Mouse (Mus musculus) c-Kit-negative CD71-positive TER-119-positive erythroid progenitor cells, embryonic 14.5 days (primary cell): ENCODE results near the gene Commd7.
A peak's percentile ranks its signal among the peaks of the same experiment; 100 is the strongest.

Experiments used
- DNase-seq: peaks from one replicate; pipeline ENCODE4 v3.0.0-alpha.2; 2013; ENCODE audit warnings: low read depth, low spot score

Gene Commd7

DNA sequence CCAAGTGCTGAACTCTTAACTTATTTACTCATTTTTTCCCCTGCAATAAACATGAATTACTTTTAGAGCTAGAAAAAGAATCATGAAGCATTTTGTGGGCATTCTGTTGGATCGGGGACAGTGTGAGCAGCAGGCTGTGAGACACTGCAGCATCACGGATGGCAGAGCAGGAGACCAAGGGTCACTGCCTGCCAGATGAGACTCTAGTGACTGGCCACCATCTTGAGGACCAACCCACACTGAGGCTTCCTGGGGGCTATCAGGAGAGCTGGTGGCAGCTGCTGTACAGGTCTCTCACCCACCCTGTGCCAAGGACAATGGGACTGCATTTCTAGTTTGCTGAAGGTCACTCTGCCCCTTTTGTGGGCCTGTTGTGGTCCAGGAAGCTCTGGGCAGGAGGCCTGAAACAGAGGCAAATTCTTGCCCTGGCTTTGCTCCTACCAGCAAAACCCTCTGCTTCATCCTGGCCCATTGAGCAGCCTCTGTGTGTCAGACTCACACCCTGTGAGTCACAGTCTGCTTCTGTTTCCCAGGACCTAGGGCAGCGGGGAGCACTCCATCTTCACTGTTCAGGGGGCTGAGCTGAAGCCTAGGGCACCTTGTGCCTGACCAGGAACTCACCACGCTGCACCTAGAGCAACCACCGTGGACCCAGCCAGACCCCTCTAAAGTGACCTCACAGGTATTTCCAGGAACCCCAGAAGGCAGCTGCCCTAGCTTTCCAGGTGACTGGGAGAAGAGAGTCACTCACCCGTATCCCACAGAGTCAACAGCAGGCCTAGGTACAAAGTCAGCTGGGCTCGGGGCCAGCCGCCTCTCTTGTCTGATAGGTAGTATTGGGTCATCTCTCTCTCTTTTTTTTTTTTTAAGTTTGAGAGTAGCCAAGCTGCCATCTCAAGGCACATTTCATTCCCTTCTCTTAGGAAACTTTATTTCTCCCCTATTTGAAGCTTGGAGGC is 40.2 kb downstream of the Commd7 start:
- DNase-seq, result no peak

DNA sequence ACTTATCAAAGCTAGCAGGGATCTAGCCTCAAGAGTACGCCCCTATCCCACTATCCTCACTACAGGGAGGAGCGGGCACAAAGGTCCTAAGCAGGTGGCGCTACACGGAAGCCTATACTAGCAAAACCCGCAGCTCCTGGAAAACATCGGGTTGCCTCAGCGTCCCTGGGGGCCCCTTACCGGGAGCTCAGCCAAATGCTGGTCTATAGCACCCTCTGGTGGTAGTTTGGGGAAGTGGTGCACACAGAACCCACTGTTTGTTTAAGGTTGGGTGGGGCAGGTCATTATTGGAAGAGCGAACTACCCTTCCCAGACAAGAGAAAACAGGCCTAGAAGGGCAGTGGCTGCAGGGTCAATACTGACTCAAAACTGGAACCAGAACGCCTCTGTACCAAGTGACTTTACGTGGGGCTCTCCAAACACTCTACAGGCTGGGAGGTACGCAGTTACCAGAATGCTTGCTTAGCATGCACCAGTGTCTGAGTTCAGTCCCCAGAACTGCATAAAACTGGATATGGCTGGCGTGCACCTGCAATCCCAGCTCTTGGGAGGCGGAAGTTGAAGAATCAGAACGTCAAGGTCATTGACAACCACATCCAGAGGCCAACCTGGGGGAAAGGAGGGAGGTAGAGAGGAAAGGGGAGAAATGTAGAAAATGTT is 45.9 kb downstream of the Commd7 start:
- DNase-seq, result peak; percentile 74

DNA sequence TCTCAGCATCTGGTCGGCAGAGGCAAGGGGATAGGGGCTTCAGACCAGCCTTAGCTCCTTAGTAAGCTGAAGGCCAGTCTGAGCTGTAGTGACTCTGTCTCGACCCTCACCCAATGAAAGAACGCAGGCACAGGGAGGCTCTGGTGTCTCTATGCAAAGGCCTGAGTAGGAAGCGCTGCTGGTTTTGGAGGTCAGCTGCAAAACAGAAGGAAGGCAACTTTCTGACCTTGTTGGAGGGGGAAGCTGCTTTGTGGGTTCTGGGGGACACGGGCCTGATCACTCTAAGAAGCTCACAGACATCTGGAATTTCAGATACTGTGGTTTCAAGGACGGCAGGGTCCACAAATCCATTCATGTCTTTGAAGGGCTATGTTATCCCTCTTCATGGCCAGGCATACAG is 46.6 kb downstream of the Commd7 start:
- no peak for DNase-seq

DNA sequence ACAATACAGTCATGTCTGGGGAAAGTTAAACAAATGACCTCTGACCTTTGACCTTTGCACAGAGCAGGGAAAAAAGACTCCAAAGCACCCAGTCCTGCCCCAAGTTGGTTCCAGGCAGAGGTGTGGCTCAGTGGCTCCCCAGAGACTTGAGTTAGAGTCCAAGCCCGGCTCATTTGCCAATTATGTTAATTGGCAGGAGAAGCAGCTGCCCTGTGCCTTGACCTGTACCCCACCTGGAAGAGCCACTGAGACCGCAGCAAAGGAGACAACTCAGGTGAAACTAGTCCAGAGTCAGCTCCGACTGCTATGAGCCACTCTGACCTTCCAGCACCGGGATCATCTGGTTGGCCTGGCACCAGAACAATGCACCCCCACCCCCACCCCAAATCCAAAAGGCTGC is 48.2 kb downstream of the Commd7 start:
- DNase-seq, result no peak

DNA sequence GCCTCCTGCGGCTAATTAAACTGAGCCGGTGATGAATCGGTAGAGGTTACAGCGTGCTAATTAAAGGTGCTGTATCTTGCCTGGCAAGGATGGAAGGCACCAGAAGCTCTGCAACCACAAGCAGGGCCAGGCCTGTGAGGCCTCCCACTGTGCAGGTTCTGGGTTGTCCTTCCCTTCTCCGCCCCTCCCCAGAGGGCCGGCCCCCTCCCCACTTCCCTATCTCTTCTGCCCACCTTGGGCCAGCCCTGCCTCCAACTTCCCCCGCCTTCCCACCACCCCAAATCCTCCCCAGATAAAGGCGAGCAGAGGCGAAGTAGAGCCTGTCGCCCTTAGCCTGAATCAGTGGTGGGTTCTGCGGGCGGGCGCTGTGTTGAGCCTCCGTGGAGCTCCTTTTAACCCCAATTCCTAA is 48.9 kb downstream of the Commd7 start:
- no peak for DNase-seq

DNA sequence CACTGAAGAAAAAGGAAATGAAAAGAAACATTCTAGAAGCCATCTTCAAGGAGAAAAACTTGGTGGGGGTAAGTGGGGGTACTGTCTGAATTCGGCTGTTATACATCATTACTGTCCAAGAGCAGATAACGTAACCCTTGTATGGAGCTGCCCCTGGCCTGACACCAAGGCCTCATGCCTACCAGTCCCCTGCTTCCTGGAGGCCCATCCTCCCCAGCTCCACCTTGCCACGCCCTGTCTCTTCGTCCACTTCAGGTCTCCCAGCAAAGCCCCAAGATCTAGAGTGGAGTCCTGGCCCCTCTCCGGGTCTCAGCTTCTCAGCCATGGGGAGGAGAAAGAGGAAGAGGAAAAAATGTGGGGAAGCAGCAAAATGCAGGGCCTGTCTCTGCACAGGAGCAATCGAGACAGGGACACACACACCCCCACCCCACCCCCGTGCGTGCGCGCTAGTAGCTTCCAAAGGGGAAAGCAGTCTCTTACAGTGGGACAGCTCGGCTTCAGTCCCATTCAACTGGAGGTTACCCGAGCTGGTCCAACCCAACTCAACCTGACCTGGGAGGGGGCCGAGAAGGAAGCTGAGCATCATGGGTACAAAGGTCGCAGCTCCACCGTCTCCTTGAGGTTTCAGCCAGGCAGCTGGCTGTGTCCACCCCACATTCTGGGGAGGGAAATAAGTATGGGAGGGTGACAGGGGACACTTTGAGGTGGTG is 49.5 kb downstream of the Commd7 start:
- no peak for DNase-seq

DNA sequence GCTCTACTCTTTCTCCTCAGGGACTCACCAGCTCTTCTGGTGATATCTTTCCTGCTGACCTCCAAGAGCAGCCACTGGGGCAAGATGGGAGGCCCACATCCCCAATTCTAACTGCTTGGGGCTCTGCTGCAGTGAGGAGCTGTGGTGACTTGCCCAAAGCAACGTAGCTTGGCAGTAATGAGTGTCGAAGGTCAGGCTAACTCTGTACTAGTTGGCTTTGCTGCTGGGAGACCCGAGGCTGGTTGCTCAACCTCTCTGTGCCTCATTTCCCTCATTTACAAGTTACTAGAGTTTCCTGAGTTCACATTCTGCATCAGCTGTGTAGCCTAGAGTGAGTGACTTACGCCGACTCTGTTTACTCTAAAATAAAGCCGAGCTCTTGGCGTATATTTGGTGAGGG is 51.2 kb downstream of the Commd7 start:
- no peak for DNase-seq

DNA sequence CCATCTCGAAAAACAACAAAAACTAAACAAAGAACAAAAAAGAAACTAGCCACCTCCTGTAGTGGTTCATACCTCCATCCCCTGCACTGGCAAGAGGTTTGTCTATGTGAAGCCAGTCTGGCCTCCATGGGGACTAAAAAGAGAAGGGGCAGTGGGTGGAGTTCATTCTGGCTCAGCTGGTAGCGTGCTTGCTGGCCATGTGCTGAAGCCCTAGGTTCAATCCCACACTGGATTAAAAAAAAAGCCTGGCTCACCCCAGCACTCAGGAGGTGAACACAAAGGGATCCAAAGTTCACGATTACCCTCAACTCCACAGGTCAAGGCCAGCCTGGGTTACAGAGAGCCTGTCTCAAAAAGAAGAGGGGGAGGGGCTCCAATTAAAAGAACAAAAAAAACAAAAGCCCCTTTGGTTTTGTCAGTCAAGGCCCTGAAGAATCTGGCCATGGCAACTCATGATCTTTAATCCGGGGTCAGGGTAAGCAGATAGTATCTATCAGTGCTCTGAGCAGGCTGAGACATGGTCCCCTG is 52.1 kb downstream of the Commd7 start:
- DNase-seq, result no peak

DNA sequence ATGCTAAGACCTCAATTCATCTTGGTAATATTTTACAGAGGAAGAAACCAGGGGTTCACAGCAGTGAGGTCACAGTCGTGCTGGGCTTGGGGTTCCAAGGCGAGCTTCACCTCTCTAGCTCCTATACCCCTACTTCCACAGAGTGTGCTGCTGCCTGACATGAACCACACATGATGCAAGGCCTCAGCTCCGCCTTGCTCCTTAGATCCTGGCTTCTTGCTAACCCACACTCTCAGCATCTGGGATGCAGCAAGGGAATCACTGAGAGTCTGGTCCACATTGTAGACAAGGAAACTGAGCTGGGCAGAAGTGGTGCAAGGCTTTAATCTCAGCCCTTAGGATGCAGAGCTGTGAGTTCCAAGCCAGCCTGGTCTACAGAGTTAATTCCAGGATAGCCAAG is 52.5 kb downstream of the Commd7 start:
- no peak for DNase-seq

DNA sequence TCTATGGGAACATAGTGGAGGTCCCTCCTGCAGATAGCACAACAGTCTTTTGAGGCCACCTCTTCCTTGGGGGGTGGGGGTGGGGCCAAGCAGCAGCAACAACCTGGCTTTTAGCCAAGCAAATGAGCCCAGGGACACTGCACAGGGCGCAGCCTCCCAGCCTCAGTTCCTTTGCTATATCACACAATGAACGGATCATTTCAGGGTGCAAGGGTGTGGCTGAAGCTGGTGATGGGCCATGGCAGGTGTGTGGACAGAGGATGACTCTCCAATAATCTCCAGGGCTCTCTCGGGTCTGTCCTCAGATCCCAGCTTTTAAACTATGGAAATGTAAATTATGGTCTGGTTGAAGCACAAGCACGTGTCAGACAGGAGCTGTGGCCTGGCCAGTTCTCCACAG is 55.5 kb downstream of the Commd7 start:
- no peak for DNase-seq

DNA sequence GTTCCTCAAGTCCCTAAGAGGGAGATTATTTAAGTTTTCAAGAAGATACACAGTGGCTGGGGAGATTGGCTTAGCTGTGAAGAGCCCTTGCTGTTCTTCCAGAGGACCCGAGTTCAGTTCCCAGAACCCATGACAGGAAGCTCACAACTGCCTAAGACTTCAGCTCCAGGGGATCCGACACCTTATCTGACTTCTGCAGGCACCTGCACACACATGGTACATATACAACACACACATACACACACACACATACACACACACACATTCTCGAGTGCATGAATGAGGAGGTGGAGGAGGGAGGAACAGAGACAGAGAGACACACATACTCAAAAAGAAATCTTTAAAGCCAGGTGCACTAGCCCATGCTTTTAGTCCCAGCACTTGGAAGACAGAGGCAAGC is 56.4 kb downstream of the Commd7 start:
- no peak for DNase-seq

DNA sequence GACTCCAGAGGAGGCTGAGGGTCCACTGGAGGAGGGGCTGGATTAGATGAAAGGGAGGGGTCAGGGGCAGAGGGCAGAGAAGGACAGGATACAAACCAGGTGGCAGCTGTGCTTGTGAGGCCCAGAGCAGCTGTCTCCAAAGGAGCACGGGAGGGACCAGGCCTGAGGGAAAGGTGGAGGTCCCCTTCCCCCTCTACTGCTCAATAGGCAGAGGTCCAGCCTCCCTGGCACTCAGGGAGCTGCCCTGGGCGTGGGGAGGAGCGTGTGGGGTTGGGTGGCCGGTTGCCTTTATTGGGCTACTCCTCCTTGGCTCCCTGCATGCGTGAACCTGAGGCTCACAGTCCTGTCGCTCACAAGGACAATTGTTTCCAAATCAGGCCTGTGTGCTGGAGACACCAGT is 57.0 kb downstream of the Commd7 start:
- no peak for DNase-seq

DNA sequence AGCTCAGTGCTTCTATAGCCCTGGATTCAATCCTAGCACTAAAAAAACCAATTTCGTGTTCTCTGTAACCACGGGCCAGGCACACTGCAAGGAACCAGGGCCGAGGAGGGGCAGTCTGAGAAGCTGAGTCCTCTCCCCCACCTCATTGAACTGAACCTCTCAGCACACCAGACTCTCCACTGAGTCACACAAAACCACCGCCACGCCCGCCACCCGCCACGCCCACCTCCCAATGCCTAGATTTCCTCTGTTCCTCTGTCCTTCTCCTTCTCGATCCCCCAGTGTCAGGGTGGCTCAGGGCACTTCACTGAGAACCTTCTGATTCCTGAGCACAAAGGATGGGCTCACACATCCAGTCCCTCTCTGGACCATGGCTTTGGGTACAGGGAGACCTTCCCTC is 59.5 kb downstream of the Commd7 start:
- DNase-seq, result no peak

DNA sequence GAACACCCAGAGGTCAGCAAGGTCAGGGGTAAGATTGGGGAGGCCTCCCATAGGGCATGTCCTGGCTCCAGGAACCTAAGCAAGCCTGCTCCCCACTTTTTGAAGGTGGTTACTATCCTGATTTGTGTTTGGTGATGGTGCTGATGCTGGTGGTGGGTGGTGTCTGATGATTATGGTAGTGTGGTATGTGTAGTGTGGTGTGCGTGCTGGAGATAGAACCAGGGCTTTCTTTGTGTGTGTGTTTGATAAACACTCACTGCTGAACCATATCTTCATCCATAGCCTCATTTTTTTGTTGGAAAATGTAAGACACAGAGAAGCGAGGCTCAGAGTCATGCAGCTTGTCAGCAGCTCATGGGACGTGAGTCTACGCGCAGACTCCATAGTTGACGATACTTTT is 64.0 kb downstream of the Commd7 start:
- DNase-seq, result no peak

DNA sequence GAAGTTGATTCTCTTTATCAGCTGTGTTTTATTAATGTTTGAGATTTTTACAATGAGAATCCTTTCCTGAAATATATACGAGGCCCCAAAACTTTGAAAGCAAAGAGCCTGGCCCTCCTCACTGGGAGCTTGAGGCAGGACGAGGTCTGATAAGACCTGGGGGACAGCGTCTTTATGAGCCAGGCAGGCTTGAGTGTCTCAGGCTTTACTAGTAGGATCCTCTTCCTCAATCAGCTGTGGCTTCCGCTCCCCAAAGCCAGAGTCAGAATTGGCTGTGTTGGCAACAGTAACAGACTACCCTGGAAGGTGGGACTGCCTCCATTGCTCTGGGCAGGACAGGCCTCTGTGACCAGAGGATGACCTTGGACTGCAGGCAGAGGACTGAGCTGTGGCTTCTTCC is 64.6 kb downstream of the Commd7 start:
- DNase-seq, result no peak
